Mouse (Mus musculus): Measurements from ENCODE around the gene Lurap1. TPM values are rescaled to one million over a fixed set of nuclear protein-coding genes. Genes with fewer than 3 reads are reported as not detected.
A peak's percentile ranks its signal among the peaks of the same experiment; 100 is the strongest.

The Lurap1 gene
- polyA plus RNA-seq (2015; fragmentation: Nextera tagmentation; extraction: Ambion mirVana), result 2.0 and 2.2 TPM in 2 replicates

DNA sequence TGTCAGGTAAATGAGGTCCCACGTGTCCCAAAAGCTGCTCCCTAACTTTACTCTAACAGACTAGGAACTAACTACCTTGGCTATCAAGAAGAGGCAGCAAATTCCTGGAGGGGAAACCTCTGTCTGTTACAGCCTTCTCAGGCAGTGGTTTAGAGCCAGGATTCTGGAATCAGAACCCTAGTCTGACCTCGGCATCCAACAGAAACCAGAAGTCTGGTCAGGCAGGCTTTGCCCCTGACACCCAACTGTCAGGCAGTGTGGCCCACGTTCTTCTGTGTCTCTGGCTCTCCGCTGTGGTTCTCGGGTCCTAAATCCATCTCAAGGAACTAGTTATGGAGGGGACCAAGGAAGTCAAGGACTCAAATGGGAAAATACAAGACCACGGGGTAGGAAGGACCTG lies at the start of gene Lurap1:
TSS of gene Lurap1 (minus strand) at position 101 of the 400 bp plus-strand sequence.
- Histone ChIP-seq H3K4me2 (peak within 1 kb of the TSS; percentile 82), H3K27me3 (no peaks in the 10 kb centered on the region), H3K4me1 (replicated peaks) (peaks cover 16% of the 10 kb centered on the region), H3K9ac (peak within 1 kb of the TSS; percentile 97), H3K36me3 (peaks cover 44% of the 10 kb centered on the region), H3K27ac (peak within 1 kb of the TSS; percentile 94), H3K4me3 (peak within 1 kb of the TSS; percentile 92), H3K9me3 (replicated peaks) (no peaks in the 10 kb centered on the region)
- no peak for ATAC-seq (replicated peaks; ENCODE audit: insufficient number of reproducible peaks, insufficient read depth, low FRiP score, low read depth)
- 71% methylated on average over 6 of the region's 6 CpGs for WGBS

DNA sequence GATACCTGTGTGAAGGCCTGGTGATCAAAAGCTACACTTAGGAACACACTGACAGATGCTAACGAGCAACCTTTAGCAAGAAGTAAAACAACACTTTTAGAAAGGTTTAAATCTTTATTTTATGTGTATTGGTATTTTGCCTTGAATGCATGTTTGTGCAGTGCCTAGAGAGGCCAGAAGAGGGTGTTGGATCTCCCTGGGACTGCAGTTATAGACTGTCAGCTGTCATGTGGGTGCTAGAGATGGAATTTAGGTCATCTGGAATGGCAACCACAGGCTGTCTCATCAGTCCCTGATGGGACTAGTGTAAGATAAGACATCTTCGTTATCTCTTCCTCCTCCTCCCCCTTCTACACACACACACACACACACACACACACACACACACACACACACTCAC lies 47.3 kb upstream of the Lurap1 start:
- no peak for ATAC-seq (replicated peaks; ENCODE audit: insufficient number of reproducible peaks, insufficient read depth, low FRiP score, low read depth)
- Histone ChIP-seq H3K36me3 (no peaks in the 10 kb centered on the region), H3K27me3 (no peaks in the 10 kb centered on the region), H3K9me3 (replicated peaks) (no peaks in the 10 kb centered on the region), H3K4me3 (no peak overlapping the region), H3K27ac (no peak overlapping the region), H3K4me2 (no peak overlapping the region), H3K4me1 (replicated peaks) (peaks cover 4% of the 10 kb centered on the region; the same call in 1 of the 2 replicates), H3K9ac (no peak overlapping the region)
- WGBS, result 66% methylated on average over 2 of the region's 2 CpGs

DNA sequence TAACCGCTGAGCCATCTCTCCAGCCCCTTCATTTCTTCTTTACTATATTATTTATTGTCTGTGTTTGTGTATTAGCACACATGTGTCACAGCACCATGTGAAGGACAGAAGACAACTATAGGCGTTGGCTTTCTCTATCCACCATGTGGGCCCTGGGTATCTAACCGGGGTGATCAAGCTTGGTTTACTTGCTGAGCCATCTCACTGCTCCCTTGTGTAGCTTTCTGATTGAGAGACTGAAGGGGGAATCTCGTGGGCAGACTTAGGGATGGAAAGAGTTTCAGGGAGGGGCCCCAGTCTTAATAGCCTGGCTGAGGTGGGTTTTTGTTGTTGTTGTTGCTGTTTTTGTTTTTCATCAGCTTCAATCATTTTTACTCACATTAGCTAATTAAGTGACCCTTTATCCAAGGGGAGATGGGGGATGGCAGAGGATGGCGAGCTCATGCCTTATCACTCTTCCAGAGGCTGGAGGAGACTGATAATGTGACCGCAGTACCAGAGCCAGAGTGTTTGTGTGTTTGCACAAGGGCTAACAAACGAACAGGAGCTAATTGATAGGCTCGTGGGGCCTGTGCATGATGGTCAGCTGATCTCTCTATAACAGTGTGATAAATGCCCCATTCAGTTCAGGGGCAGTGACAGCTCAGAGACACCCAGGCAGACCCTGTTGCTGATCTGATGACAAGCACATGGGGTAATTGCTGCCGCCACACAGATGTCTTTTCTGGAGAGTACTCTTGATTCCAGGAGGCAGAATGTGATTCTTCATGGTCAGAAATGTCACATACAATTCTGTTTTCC lies 42.6 kb upstream of the Lurap1 start:
- 40% methylated on average over 9 of the region's 9 CpGs for WGBS
- no peak overlapping the region for H3K9ac ChIP-seq
- H3K36me3 ChIP-seq, result no peaks in the 10 kb centered on the region
- H3K4me1 ChIP-seq (replicated peaks), result peaks cover 7% of the 10 kb centered on the region; the same call in 1 of the 2 replicates
- no peak overlapping the region for H3K27ac ChIP-seq
- no peaks in the 10 kb centered on the region for H3K27me3 ChIP-seq
- ATAC-seq (replicated peaks; ENCODE audit: insufficient number of reproducible peaks, insufficient read depth, low FRiP score, low read depth), result no peak
- no peaks in the 10 kb centered on the region for H3K9me3 ChIP-seq (replicated peaks)
- H3K4me3 ChIP-seq, result no peak overlapping the region
- no peak overlapping the region for H3K4me2 ChIP-seq

DNA sequence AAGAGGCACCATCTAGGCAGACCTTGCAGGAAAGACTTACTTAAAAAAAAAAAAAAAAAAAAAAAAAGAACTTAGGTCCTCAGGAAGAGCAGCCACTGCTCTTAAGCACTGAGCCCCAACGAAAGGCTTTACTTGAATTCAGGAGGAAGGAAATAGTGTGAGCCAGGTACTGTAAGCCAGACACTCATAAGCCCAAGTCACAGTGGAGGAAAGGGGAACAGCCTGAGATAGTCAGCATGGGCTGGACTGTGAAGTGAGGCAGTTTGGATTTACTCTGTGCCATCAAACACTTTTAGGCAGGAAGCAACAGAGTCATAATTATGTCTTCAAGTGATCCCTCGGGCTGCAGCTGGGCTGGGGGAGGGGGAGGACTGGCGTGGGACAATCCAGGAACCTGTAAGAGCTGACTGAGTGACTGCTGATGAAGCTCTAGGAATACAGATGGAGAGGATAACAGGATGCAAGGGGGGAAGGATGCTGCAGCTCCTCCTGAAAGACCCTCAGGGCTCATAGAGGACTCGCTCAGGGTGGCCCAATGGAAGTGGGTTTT lies 41.2 kb upstream of the Lurap1 start:
- Histone ChIP-seq H3K9ac (no peak overlapping the region), H3K9me3 (replicated peaks) (no peaks in the 10 kb centered on the region), H3K36me3 (no peaks in the 10 kb centered on the region), H3K4me1 (replicated peaks) (peaks cover 7% of the 10 kb centered on the region; the same call in 1 of the 2 replicates), H3K27me3 (no peaks in the 10 kb centered on the region), H3K4me2 (no peak overlapping the region), H3K4me3 (no peak overlapping the region), H3K27ac (no peak overlapping the region)
- no peak for ATAC-seq (replicated peaks; ENCODE audit: insufficient number of reproducible peaks, insufficient read depth, low FRiP score, low read depth)
- 50% methylated on average over 4 of the region's 4 CpGs for WGBS

DNA sequence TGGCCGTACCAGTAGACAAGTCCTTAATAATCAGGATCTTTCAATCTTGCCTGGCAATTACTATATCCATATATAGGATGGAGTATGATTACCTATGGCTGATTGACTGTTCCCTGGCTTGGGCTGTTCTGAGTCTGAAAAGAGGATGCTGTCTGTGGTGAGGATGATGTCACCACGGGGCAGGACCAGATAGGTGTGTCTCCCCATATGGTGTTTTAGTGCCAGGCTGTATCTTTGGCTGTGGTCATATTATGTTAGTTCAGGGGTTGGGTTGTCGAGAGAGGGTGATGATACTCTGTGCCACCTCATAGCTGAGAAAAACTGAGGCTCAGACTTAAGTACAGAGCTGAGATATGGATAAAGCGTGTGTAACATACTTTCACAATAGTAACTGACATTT lies 33.9 kb upstream of the Lurap1 start:
- ATAC-seq (replicated peaks; ENCODE audit: insufficient number of reproducible peaks, insufficient read depth, low FRiP score, low read depth), result no peak
- Histone ChIP-seq H3K4me3 (no peak overlapping the region), H3K27ac (no peak overlapping the region), H3K4me1 (replicated peaks) (peaks cover 10% of the 10 kb centered on the region), H3K9ac (no peak overlapping the region), H3K4me2 (no peak overlapping the region), H3K9me3 (replicated peaks) (no peaks in the 10 kb centered on the region), H3K27me3 (no peaks in the 10 kb centered on the region), H3K36me3 (no peaks in the 10 kb centered on the region)
- WGBS, result 76% methylated on average over 4 of the region's 4 CpGs

DNA sequence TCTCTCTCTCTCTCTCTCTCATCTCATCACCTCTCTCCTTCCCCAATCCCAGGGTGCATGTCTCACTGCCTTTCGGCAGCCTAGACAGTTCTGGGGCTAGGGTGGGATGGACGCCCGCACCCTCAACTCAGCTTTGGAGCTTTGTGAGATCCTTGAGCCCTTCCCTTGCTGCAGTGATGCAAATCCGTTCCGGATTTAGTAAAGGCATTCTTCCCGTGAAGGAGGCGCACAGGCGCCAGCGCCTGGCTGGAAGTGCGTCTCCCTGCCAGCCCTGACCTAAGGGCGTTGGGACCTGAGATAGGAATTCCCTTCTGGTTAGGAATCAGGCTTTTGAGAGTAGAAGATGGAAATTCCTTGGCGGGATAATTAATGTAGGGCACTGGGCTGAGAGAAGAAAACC lies 31.6 kb upstream of the Lurap1 start:
- 0 out of 2 replicates have a peak, but pooled peaks have one; percentile 7 for ATAC-seq (replicated peaks; ENCODE audit: insufficient number of reproducible peaks, insufficient read depth, low FRiP score, low read depth)
- Histone ChIP-seq H3K36me3 (no peaks in the 10 kb centered on the region), H3K4me2 (peak overlapping the region; percentile 59), H3K9ac (peak overlapping the region; percentile 40), H3K4me3 (peak overlapping the region; percentile 32), H3K27ac (peak overlapping the region; percentile 17), H3K4me1 (replicated peaks) (peaks cover 10% of the 10 kb centered on the region), H3K9me3 (replicated peaks) (no peaks in the 10 kb centered on the region), H3K27me3 (no peaks in the 10 kb centered on the region)
- WGBS, result 6% methylated on average over 12 of the region's 12 CpGs

DNA sequence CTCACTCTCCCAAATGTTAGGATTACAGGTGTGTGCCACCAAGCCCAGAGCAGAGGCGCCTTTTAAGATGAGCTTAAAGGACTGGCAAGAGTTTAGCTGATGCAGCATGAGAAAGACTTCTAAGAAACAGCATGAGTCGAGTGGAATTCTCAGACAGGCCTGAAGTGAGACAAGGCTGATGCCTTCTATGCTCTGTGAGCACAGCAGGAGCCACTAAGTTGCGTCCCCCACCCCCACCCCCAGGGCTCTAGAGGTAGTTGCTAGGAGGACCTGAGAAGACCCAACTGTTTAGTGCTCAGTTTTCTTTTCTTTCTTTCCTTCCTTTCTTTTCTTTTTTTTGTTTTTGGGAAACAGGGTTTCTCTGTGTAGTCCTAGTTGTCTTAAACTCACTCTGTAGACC lies 30.9 kb upstream of the Lurap1 start:
- H3K36me3 ChIP-seq, result no peaks in the 10 kb centered on the region
- ATAC-seq (replicated peaks; ENCODE audit: insufficient number of reproducible peaks, insufficient read depth, low FRiP score, low read depth), result no peak
- WGBS, result 57% methylated on average over 3 of the region's 3 CpGs
- H3K4me1 ChIP-seq (replicated peaks), result peaks cover 14% of the 10 kb centered on the region
- H3K9me3 ChIP-seq (replicated peaks), result no peaks in the 10 kb centered on the region
- no peaks in the 10 kb centered on the region for H3K27me3 ChIP-seq
- no peak overlapping the region for H3K4me2 ChIP-seq
- H3K9ac ChIP-seq, result no peak overlapping the region
- H3K27ac ChIP-seq, result no peak overlapping the region
- H3K4me3 ChIP-seq, result no peak overlapping the region

DNA sequence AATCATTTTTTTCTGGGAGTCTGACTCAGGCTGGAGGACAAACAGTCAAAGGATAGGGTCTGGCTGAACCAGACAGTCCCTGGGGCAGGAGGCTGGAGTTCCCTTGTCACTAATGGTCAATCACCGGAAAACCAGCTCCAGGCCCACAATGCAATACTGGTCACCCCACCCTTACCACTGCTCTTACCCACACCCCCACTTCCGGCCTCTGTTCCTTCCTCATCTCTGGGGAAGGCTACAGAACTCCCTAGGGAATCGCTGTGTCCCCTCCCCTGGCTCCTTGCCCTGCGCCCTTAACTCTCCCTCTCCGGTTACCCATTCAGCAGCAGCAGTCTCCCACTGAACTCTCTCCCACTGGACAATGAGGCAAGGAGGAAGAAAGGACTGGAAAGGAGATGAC lies 26.0 kb upstream of the Lurap1 start:
- peak overlapping the region; percentile 86 for H3K27ac ChIP-seq
- no peaks in the 10 kb centered on the region for H3K27me3 ChIP-seq
- H3K9ac ChIP-seq, result peak overlapping the region; percentile 40; the same call in 1 of the 2 replicates
- H3K36me3 ChIP-seq, result no peaks in the 10 kb centered on the region
- peaks cover 37% of the 10 kb centered on the region for H3K4me1 ChIP-seq (replicated peaks)
- WGBS, result 31% methylated on average over 5 of the region's 5 CpGs
- 0 out of 2 replicates have a peak overlapping the region, but pooled peaks have one; percentile 28 for H3K4me3 ChIP-seq
- peak; percentile 39; the same call in 1 of the 2 replicates for ATAC-seq (replicated peaks; ENCODE audit: insufficient number of reproducible peaks, insufficient read depth, low FRiP score, low read depth)
- peak overlapping the region; percentile 60 for H3K4me2 ChIP-seq
- H3K9me3 ChIP-seq (replicated peaks), result no peaks in the 10 kb centered on the region

DNA sequence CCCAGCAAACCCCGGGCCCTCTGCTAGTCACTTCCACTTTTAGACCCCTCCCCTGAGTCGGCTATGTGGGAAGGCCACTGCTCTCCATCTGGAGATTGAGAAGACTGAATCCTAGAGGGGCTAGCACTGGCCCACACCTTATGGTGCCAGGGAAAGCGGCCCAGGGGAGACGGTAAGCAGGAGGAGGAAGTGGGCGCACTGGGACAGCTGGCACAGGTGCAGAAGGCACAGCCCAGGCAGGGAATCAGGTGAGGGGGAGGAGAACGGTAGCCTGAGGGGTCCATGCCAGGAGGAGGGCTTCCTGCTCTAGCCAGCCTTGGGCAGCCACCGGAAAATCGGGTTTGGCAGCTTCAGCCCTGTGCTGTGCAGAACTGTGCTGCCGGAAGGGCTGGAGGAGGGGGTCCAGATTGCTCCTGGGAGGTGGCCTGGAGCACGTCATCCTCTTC lies 25.4 kb upstream of the Lurap1 start:
- Histone ChIP-seq H3K9me3 (replicated peaks) (no peaks in the 10 kb centered on the region), H3K4me3 (peak overlapping the region; percentile 28), H3K27me3 (no peaks in the 10 kb centered on the region), H3K36me3 (no peaks in the 10 kb centered on the region), H3K4me1 (replicated peaks) (peaks cover 37% of the 10 kb centered on the region), H3K27ac (peak overlapping the region; percentile 86), H3K9ac (peak overlapping the region; percentile 40; the same call in 1 of the 2 replicates), H3K4me2 (peak overlapping the region; percentile 60)
- WGBS, result 25% methylated on average over 10 of the region's 10 CpGs
- peak; percentile 76 for ATAC-seq (replicated peaks; ENCODE audit: insufficient number of reproducible peaks, insufficient read depth, low FRiP score, low read depth)

DNA sequence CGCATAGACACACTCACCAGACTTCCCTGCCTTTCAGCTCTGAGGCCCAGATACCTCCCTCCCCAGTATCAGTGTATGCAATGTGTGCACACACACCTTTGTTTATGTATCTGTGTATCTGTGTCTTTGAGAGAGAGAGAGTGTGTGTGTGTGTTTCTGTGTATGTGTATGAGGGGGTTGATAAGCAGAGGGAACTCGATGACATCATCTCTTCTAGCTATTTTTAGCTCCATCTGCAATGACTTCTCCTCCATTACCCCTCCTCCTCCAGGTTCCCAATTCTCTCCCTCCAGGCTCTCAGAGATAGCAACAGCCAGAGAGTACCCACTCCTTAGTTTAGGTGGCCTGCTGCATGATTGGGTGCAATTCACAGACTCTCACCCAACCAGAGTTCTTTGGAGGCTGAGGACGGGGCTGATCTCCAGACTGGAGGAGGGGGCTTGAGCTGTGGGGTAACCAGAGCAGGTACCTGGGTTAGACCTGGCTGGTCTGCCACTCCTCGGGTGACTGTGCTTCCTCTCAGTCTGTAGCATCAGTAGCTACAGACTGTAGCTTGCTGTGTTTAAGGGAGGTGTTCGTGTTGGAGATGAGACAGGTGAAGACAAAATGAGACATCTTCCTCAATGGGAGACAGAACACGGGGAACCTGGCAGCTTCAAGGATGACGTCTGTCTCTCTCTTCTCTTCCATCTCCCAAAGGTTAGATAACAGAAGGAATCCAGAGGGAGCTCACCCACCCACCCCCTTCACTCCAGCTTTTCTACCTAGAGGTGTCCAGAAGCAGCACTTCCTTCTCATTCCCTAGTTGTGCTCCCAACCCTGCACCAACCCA lies 24.8 kb upstream of the Lurap1 start:
- H3K4me2 ChIP-seq, result peak overlapping the region; percentile 60
- peak overlapping the region; percentile 86 for H3K27ac ChIP-seq
- WGBS, result 31% methylated on average over 7 of the region's 7 CpGs
- peak; percentile 53 for ATAC-seq (replicated peaks; ENCODE audit: insufficient number of reproducible peaks, insufficient read depth, low FRiP score, low read depth)
- H3K27me3 ChIP-seq, result no peaks in the 10 kb centered on the region
- peaks cover 37% of the 10 kb centered on the region for H3K4me1 ChIP-seq (replicated peaks)
- H3K4me3 ChIP-seq, result peak overlapping the region; percentile 28
- H3K9ac ChIP-seq, result 0 out of 2 replicates have a peak overlapping the region, but pooled peaks have one; percentile 40
- no peaks in the 10 kb centered on the region for H3K9me3 ChIP-seq (replicated peaks)
- H3K36me3 ChIP-seq, result no peaks in the 10 kb centered on the region

DNA sequence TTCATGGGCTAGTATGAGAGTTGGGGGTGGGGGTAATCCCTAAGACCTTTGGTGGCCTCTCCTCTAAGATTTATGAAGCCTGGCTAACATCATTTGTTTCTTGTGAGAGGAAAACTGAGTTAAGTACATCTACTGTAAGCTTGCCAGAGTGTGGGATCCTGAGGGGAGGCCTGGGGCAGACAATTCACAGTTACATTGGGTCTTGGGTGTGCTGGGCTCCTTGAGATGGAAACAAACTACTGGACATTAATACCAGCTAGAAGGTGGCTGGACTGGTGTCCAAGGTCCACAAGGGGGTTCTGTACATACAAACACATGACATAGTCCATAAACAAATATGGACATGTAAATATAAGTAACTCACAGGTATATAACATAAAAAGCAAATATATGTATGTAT lies 24.0 kb upstream of the Lurap1 start:
- Histone ChIP-seq H3K27ac (peak overlapping the region; percentile 86), H3K36me3 (no peaks in the 10 kb centered on the region), H3K4me1 (replicated peaks) (peaks cover 37% of the 10 kb centered on the region), H3K9ac (no peak overlapping the region), H3K27me3 (no peaks in the 10 kb centered on the region), H3K4me2 (no peak overlapping the region), H3K9me3 (replicated peaks) (no peaks in the 10 kb centered on the region), H3K4me3 (no peak overlapping the region)
- ATAC-seq (replicated peaks; ENCODE audit: insufficient number of reproducible peaks, insufficient read depth, low FRiP score, low read depth), result no peak

Data from heart, embryonic 15.5 days (tissue).